Mouse (Mus musculus): Measurements from ENCODE around the gene Slc25a26.

- TF ChIP-seq CTCF (IDR thresholded peaks at IDR 0.05; ENCODE audit: borderline replicate concordance, extremely low read depth, insufficient read depth, insufficient read length): no peak
- TF ChIP-seq POLR2A (IDR thresholded peaks at IDR 0.05; ENCODE audit: borderline replicate concordance, extremely low read depth, insufficient read depth, insufficient read length, poor library complexity, severe bottlenecking): no peak
Observed at GRCm38 (mm10) chr6:94643989-94644388, 143.9 kb downstream of the Slc25a26 start.
